Mouse (Mus musculus): Measurements from ENCODE around the gene Mast4. TPM values are rescaled to one million over a fixed set of nuclear protein-coding genes. Genes with fewer than 3 reads are reported as not detected.
"Not testable (repeated sequence)": the region's sequence is repeated elsewhere in the genome, so short reads cannot be mapped to it uniquely, and the experiment has no call there.

The Mast4 gene
- 15.2 and 22.1 TPM in 2 replicates for total RNA-seq (2017)

DNA sequence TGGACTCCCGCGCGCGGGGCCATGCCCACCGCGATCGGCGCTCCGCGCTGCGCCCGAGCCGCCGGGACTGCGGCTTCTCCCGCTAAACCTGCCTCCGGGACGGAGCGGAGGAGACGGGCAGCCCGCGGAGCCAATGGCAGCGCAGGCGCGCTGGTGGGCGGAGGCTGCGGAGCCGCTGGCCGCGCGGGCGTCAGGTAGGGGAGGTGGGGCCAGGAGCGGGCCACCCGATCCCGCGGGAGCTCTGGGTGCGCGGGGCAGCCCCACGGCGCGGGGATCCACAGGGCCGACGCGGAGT is at the start of gene Mast4:
TSS of gene Mast4 (minus strand) at position 106 of the 295 bp plus-strand sequence.
- ATAC-seq (ENCODE audit: extremely low read depth, insufficient number of reproducible peaks, low FRiP score, poor library complexity, severe bottlenecking): no peak

DNA sequence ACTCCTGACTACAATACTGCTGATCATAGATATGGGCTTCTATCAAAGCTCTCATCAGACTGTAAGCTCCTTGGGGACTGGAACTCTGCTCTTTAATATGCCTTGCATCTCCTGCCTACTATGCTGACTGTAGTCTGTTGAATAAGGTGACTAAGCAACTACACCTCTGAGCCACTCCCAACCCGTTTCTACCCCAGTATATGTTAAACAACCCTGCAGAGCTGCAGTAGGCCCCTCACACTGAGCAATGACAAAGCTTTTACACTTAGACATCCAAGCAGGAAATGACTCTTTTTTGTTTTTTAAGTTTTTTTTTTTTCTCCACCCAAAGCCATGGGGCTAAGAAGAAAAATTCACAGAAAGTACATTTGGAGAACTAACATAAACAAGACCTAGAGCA is 40.2 kb upstream of the Mast4 start:
- ATAC-seq (ENCODE audit: extremely low read depth, insufficient number of reproducible peaks, low FRiP score, poor library complexity, severe bottlenecking): no peak

DNA sequence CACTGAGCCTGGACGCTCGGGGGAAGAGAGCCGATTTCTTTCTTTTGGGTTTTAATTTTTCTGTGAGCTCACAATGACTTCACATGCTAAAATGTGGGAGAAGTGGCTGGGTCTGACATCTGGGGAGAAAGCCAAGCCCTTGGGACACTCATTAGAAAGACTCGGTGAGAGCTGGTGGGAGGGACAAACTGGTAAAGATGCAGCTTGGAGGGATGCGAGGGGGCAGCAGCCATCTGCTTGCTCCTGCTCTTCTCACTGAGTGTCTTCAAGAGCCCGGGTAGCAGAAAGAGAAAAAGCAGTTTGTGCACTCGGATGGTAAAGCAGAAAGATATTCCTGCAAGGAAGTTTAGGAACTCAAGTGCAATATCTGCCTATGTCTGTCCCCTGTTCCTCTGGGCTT is 34.9 kb upstream of the Mast4 start:
- ATAC-seq (ENCODE audit: extremely low read depth, insufficient number of reproducible peaks, low FRiP score, poor library complexity, severe bottlenecking): no peak

DNA sequence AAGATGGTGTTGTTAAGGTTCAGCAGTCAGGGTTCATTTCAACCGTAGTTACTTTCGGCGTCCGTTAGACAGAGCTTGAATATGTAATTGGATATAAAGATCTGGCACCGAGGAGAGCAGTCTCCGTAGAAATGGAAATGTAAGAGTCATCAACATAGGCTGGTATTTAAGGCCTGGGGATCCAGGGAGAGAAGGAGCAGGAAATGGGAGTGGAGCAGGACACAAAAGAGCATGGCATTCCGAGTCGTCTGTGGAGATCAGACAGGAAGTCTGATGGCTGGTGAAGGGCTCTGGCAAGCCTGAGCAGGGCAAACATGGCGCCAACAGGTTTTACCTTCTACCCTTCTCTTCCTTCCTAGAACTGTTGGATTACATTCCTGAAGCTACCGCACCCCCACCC is 28.9 kb upstream of the Mast4 start:
- ATAC-seq (ENCODE audit: extremely low read depth, insufficient number of reproducible peaks, low FRiP score, poor library complexity, severe bottlenecking): no peak

DNA sequence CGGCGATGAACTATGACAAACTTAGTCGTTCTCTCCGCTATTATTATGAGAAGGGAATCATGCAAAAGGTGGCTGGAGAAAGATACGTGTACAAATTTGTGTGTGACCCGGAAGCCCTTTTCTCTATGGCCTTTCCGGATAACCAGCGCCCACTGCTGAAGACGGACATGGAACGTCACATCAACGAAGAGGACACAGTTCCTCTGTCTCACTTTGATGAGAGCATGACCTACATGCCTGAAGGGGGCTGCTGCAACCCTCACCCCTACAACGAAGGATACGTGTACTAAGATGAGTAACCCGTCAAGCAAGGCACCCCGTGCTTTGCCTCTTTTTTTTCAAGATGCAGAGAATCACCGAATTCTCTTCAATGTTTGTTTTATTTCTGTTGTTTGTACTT is 23.1 kb upstream of the Mast4 start:
- ATAC-seq (ENCODE audit: extremely low read depth, insufficient number of reproducible peaks, low FRiP score, poor library complexity, severe bottlenecking): not testable (repeated sequence)

DNA sequence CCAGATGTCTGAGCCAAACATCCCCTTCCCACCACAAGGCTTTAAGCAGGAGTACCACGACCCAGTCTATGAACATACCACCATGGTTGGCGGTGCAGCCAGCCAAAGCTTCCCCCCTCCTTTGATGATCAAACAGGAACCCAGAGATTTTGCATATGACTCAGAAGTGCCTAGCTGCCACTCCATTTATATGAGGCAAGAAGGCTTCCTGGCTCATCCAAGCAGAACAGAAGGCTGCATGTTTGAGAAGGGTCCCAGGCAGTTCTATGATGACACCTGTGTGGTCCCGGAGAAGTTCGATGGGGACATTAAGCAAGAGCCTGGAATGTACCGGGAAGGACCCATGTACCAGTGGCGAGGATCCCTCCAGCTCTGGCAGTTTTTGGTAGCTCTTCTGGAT is 22.6 kb upstream of the Mast4 start:
- ATAC-seq (ENCODE audit: extremely low read depth, insufficient number of reproducible peaks, low FRiP score, poor library complexity, severe bottlenecking): not testable (repeated sequence)

DNA sequence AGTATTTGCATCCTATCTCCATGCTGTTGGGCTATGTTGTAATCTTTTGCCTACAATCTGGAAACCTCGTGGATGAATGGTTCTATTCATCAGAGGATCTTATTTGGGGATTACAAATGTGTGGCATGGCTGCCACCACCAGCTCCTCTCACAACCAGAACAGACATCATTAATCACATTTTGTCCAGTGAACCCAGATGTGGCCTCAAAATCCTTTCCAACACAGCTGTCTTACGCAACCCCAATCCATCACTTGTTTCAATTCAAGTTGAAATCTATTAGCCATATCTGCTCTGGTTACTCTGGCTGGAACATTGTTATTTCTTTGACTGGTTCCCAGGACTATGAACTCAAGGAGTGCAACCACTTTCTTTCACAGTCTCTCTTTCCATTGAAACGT is 20.4 kb upstream of the Mast4 start:
- no peak for ATAC-seq (ENCODE audit: extremely low read depth, insufficient number of reproducible peaks, low FRiP score, poor library complexity, severe bottlenecking)

DNA sequence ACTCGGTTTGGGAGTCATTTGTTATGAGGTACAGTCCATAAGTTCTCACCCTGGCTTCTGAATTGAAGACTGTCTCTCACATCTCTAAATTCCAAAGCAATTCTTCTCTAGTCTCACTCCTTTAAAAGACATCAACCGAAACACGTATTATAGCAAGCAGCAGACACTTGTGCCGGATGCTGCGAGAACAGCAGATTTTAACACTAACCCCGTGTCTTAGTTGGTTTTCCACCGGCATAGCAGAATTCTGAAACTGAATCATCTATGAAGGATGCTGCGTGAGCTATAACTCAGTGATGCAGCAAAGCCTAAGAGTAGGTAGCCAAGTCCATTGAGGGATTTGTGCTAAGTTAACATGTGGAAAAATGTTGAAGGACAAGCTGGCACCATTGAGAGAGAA is 10.5 kb upstream of the Mast4 start:
- ATAC-seq (ENCODE audit: extremely low read depth, insufficient number of reproducible peaks, low FRiP score, poor library complexity, severe bottlenecking): no peak

DNA sequence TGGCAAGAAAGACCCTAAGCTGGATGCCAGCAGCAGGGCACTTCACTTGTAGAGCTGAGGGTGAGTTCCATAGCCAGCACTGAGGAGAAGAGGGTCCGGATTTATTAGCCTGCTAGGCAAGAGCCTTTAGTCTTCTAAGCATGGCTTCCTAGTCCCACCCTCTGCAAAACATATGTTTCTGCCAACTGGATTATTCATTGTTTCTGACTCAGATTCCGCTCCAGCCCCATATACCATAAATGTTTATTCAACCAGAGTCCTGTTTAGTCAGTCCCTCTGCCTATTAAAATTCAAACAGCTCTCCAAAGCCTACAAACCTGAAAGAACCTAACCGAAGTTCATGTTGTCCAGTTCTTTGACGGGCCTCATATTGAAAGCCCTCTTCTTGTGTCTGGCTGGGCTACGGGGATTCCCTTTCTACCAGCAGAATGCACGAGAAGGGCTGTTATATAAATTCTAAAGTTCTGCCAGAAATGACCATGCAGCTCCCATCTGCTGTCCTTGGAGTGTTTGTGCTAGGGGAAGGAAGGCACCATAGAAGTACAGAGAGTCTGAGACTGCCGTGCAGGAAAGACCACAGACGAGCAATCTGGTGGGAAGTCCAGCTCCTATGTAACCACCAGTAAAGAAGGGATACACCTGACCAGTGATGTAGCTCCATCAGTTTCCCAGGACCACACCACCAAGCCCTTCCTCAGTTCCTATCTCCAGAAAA is 9.9 kb upstream of the Mast4 start:
- ATAC-seq (ENCODE audit: extremely low read depth, insufficient number of reproducible peaks, low FRiP score, poor library complexity, severe bottlenecking): no peak

DNA sequence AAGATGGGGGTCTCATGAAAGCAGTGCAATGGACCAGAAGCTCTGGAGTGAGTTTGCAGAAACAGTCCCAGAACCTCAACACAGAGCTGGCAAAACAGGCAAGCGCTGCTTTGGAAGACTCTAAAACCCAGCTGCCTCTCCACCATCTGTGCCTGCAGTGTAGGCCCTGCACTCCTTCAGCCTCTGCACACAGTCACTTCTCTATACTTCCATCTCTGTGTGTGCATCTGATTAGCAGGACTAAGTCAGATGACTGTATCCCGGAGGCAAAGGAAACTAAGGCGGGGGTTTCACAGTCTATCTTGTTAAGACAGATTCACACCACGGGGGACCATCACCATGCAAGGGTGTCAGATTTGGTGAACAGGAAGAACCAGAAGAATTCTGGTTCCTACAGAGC is 6.7 kb upstream of the Mast4 start:
- ATAC-seq (ENCODE audit: extremely low read depth, insufficient number of reproducible peaks, low FRiP score, poor library complexity, severe bottlenecking): no peak

DNA sequence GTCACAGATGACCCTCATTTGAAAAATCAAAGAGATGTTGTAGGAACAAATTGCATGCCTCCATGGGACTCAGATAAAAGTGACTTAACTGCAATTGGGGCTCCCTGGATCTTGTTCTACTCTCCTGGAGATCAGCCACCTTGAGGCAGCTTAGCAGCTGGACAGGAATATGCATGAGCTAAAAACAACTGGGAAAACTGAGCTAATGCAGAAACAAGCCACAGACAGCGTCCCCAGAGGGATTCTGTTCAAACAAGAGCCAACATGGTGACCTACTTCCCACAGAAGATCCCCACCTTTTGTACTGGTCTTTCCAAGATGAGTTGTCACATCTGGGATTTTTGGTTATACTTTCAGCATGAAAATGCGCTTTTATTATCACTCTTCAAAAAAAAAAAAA is 4.3 kb upstream of the Mast4 start:
- no peak for ATAC-seq (ENCODE audit: extremely low read depth, insufficient number of reproducible peaks, low FRiP score, poor library complexity, severe bottlenecking)

DNA sequence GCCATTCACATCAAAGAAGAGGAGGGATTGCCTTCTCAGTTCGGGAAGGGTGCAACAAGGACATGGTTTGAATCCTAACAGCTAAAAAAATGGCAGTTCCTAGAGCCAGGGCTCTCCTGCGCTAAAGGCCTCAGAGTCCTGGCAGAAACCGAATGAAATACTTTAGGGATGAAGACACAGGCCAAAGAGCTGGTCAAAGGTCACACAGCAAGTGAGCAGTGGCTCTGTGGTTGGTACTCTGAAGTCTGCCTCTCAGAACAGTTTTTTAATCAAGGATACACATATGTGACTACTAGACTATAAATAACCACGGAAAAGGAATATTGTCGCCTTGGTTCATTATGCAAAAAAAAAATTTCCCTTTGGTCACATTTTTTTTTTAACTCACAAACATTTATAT is 1.9 kb upstream of the Mast4 start:
- no peak for ATAC-seq (ENCODE audit: extremely low read depth, insufficient number of reproducible peaks, low FRiP score, poor library complexity, severe bottlenecking)

DNA sequence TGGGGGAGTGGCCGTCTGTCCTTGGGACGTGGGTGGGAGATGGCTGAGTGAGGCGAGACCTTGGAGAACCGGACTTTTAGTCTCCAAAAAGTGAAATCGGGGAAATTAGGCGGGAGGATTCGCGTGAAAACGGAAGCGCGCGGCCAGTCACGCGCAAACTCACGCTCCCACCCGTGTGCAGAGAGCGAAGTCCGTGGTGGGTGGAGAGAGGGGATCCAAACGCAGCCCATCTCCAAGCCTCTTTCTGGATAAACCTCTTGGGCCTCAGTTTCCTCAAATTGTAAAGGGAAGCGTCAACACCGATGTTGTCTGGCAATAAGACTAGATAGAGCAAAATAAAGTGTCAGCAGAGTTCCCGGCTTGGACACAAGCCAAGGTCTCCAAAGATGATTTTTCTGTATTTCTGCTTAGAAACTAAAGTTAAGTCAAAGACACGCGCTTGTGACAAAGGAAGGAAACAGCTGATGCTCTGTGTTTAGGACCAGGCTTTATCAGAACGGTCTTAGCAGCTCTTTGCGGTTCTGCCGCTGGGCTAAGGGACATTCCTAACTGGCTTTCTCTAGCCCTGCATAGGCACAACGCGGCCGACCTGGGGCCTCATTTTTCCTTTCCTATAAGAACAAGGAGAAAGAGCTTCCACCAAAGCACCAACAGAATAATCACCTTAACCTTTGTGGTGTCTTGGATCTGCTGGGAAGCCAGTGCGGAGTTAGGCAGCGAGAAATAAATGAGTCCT is 594 bp upstream of the Mast4 start:
- no peak for ATAC-seq (ENCODE audit: extremely low read depth, insufficient number of reproducible peaks, low FRiP score, poor library complexity, severe bottlenecking)

DNA sequence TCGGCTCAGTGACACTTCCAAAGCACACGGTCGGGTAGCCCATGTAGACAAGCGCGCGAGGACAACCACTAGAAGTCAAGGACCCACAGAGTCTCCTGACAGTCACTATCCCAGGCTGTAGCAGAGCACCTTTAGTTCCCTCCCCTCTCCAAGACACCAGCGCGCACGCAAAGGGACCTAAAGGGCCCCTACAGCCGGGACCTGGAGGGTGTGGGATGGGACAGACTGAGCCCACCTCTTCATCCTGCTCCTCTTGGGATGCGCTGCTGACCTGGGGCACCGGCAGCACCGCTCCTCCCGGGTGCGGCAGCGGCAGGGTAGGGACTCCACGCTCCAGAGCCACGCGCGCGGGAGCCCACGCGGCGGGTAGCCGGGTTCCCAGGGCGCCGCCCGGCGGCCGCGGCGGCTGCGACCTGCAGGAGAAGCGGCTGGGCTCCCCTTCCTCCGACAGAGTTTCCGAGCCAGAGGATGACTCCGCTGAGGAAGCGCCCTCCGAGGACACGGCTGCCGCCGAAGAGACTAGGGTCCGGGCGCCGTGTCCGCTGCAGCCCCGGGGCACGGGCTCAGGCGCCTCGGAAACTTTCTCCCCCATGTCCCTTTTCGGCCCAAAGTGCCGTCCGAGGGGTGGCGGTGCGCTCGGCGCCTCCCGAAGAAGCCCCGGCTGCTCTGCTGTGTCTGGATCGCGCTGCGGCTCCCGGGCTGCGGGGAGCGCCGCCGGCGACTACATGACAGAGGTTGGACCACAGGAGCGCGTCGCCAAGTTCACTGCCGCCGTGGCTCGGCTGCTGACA is 501 bp downstream of the Mast4 start:
- no peak for ATAC-seq (ENCODE audit: extremely low read depth, insufficient number of reproducible peaks, low FRiP score, poor library complexity, severe bottlenecking)

DNA sequence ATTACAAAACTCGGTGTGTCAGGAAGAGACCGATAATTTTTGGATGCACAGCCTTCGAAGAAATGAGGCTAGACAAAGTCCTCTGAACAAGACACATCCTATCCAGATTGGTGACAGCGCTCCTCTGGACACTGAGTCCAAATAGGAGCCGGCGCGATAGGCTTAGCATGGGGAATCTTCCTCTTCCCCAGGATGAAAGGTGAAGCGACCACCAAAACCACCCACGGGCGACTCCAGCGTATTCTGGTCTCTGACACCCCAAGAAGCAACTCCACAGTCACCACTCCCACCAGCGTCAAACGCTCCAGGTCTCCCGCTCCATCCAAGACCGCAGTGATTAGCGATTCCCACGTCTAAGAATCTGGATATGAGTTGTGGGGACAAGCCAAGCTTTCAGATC is 1.1 kb downstream of the Mast4 start:
- ATAC-seq (ENCODE audit: extremely low read depth, insufficient number of reproducible peaks, low FRiP score, poor library complexity, severe bottlenecking): no peak

DNA sequence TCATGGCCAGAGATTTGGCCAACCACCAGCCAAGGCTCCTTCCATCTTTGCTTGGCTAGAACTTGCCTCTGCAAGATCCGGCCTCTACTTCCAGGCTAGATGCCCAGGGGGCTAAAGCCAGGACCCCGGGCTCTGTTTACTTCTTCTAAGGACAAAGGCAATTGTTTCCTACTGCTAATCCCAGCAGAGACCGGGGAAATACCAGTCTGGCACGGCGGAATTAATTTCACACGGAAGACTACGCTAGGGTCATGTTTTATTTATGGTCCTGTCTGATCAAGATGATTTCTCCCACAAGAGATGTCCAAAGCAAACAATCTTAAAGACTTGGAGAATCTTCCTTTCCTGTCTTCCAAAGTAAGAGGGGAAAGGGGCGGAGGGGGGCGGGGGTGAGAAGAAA is 1.6 kb downstream of the Mast4 start:
- no peak for ATAC-seq (ENCODE audit: extremely low read depth, insufficient number of reproducible peaks, low FRiP score, poor library complexity, severe bottlenecking)

DNA sequence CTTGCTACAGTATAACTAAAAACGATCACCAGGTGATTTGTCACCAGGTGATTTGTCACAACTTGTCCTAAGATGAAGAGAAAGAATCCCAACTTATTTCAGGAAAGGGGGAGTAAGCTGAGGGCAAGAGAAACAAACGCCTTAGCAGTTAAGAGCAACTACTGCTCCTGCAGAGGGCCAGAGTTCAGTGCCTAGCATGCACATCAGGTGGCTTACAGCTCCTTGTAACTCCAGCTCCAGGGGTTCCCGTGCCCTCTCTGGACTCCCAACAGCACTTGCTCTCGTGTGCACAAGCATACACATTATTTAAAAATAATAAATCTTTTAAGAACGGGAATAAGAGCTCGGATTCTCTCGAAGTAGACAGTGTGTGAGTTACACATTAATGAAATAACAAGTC is 3.2 kb downstream of the Mast4 start:
- no peak for ATAC-seq (ENCODE audit: extremely low read depth, insufficient number of reproducible peaks, low FRiP score, poor library complexity, severe bottlenecking)

DNA sequence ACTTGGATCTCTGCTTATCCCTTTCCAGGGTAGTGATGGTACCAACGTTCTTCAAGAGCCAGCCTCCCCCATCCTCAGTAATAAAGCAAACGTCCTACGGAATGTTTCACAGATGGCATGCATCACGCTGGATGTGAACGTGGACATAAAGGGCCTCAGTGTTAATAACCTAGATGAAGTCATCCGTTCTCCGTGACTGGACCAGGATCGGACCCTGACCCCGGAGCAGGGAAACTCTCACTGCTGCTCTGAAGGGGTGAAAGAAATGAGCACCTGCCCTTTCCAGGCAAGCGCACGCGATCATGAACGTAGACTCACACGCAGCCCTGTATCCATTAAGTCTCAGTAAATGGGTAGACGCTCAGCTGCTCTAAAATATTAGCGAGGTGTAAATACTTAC is 6.0 kb downstream of the Mast4 start:
- no peak for ATAC-seq (ENCODE audit: extremely low read depth, insufficient number of reproducible peaks, low FRiP score, poor library complexity, severe bottlenecking)

DNA sequence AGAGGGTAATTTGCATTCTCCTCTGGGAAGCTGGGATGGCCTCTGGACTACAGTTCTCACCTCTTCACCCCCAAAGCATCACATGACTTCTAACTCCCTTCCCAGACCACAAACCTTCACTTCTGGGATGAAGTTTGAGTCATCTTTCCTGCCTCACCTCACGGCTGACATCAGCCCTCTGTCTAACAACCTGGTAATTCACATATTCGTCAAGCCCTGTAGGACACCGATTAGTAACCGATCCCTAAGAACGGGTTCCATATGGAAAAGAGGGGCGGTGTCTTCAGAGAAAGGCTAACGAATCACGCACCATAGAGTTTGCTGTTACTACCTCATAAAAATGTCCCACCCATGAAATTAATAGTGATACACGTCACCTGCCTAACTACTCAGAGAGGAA is 6.5 kb downstream of the Mast4 start:
- no peak for ATAC-seq (ENCODE audit: extremely low read depth, insufficient number of reproducible peaks, low FRiP score, poor library complexity, severe bottlenecking)

DNA sequence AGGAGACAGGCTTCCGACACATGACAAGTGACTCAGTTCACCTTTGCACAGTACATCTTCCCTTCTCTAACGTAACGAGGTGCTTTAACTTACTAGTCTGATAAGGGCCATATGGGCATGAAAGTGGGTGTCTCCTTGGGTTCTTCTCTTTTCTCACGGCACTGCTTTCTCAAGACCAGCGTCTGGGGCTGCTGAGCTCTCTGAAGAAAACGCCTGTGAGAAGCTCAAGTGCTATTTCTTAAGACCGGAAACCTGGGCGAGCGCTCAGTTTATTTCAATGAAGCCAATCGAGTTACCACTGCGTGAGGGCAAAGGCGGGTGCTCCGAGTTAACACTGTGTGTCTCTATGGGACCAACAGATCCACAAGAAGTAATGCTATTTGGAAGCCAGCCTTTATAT is 8.1 kb downstream of the Mast4 start:
- ATAC-seq (ENCODE audit: extremely low read depth, insufficient number of reproducible peaks, low FRiP score, poor library complexity, severe bottlenecking): no peak
